Mouse (Mus musculus) CH12.LX (cell line): ENCODE results near the gene Sost. TPM values are rescaled to one million over a fixed set of nuclear protein-coding genes. Genes with fewer than 3 reads are reported as not detected.

Source experiments
- DNase-seq: peaks from one replicate; pipeline ENCODE4 v3.0.0-alpha.2; 2013; ENCODE audit errors: extremely low read depth
- H3K27ac ChIP-seq: 2 replicates; pipeline ENCODE4 v1.5.1; 2012; ENCODE audit warnings: low read depth, mild to moderate bottlenecking, control low read depth, moderate library complexity; ENCODE audit not compliant: insufficient read depth
- H3K27me3 ChIP-seq: replicated peaks from 2 replicates; pipeline ENCODE3; 2012; ENCODE audit warnings: inconsistent platforms
- H3K36me3 ChIP-seq, 2 experiments: replicated peaks in 1 of 2; 2 replicates each; pipeline versions ENCODE3 to v1.6.1; 2012; ENCODE audit warnings: inconsistent platforms in 1 of 2, low read length in 1 of 2, mild to moderate bottlenecking in 1 of 2, mixed read lengths in 1 of 2, moderate library complexity in 1 of 2; ENCODE audit not compliant: control insufficient read depth in 1 of 2, insufficient read depth in 1 of 2
- H3K4me1 ChIP-seq, 2 experiments: 2 replicates each; pipeline ENCODE4 v1.6.1; 2012; ENCODE audit warnings: inconsistent platforms in 1 of 2, moderate library complexity in 1 of 2; ENCODE audit not compliant: insufficient read depth in 2 of 2, control insufficient read depth in 1 of 2
- H3K4me2 ChIP-seq: 2 replicates; pipeline ENCODE4 v1.6.1; 2012; ENCODE audit warnings: low read depth, mild to moderate bottlenecking, control low read depth; ENCODE audit not compliant: poor library complexity, insufficient read depth, severe bottlenecking
- H3K4me3 ChIP-seq, 3 experiments: fragments of 150-350 bp in 1 of 3; sonication (generic) in 1 of 3; replicated peaks in 1 of 3; 2 replicates each; pipeline versions ENCODE3 to v1.5.1; 2011 to 2012; ENCODE audit warnings: low read depth in 2 of 3, low read length in 2 of 3, mild to moderate bottlenecking in 2 of 3, moderate library complexity in 2 of 3, control low read depth in 1 of 3, improper control_type of control experiment in 1 of 3, inconsistent platforms in 1 of 3, mixed read lengths in 1 of 3; ENCODE audit not compliant: poor library complexity in 1 of 3
- H3K79me2 ChIP-seq: replicated peaks from 2 replicates; pipeline ENCODE4 v1.6.1; 2012; ENCODE audit warnings: mild to moderate bottlenecking, moderate library complexity; ENCODE audit not compliant: control insufficient read depth, poor library complexity, insufficient read depth, severe bottlenecking; ENCODE audit errors: extremely low read depth
- H3K9ac ChIP-seq: 2 replicates; pipeline ENCODE4 v1.6.1; 2012; ENCODE audit warnings: low read depth, mild to moderate bottlenecking, control low read depth, moderate library complexity; ENCODE audit not compliant: insufficient read depth
- H3K9me3 ChIP-seq: replicated peaks from 2 replicates; pipeline ENCODE3; 2012; ENCODE audit warnings: low read length, inconsistent platforms, mixed read lengths
- BHLHE40 ChIP-seq: IDR thresholded peaks from 2 replicates; pipeline ENCODE4 v1.6.1; 2011; ENCODE audit warnings: mild to moderate bottlenecking, low read depth, low read length, improper control_type of control experiment
- CHD2 ChIP-seq: IDR thresholded peaks from 2 replicates; pipeline ENCODE4 v1.6.1; 2011; ENCODE audit warnings: low read length, improper control_type of control experiment
- CTCF ChIP-seq, 2 experiments: IDR thresholded peaks in 1 of 2; conservative IDR thresholded peaks in 1 of 2; 2 replicates each; pipeline ENCODE4 v1.5.1; 2011 to 2012; ENCODE audit warnings: low read depth in 2 of 2, low read length in 2 of 2, improper control_type of control experiment in 1 of 2, inconsistent platforms in 1 of 2, mild to moderate bottlenecking in 1 of 2, moderate library complexity in 1 of 2
- E2F4 ChIP-seq: IDR thresholded peaks from 2 replicates; pipeline ENCODE4 v1.6.1; 2011; ENCODE audit warnings: low read depth, low read length, improper control_type of control experiment; ENCODE audit not compliant: insufficient replicate concordance
- ELF1 ChIP-seq: IDR thresholded peaks from 2 replicates; pipeline ENCODE4 v1.6.1; 2014; ENCODE audit warnings: low read depth, mild to moderate bottlenecking, inconsistent platforms, low read length, improper control_type of control experiment
- IRF4 ChIP-seq: IDR thresholded peaks from 2 replicates; pipeline ENCODE4 v1.6.1; 2014; ENCODE audit warnings: low read depth, mild to moderate bottlenecking, inconsistent platforms, low read length, improper control_type of control experiment
- JUN ChIP-seq: IDR thresholded peaks from 2 replicates; pipeline ENCODE4 v1.6.1; 2011; ENCODE audit warnings: low read depth, mild to moderate bottlenecking, low read length, improper control_type of control experiment, moderate library complexity; ENCODE audit not compliant: insufficient read depth
- JUND ChIP-seq: conservative IDR thresholded peaks from 2 replicates; pipeline ENCODE4 v1.6.1; 2011; ENCODE audit warnings: low read depth, low read length, improper control_type of control experiment
- KAT2A ChIP-seq: IDR thresholded peaks from 2 replicates; pipeline ENCODE4 v1.6.1; 2012; ENCODE audit warnings: low read length, improper control_type of control experiment, inconsistent platforms; ENCODE audit not compliant: insufficient replicate concordance
- MAFK ChIP-seq: IDR thresholded peaks from 2 replicates; pipeline ENCODE4 v1.6.1; 2011; ENCODE audit warnings: low read length, improper control_type of control experiment; ENCODE audit not compliant: insufficient replicate concordance
- MAZ ChIP-seq: IDR thresholded peaks from 2 replicates; pipeline ENCODE4 v1.6.1; 2012; ENCODE audit warnings: low read depth, mild to moderate bottlenecking, inconsistent platforms, low read length, improper control_type of control experiment, moderate library complexity
- MEF2A ChIP-seq: IDR thresholded peaks from 2 replicates; pipeline ENCODE4 v1.6.1; 2014; ENCODE audit warnings: low read depth, mild to moderate bottlenecking, inconsistent platforms, low read length, improper control_type of control experiment, borderline replicate concordance
- NELFE ChIP-seq: IDR thresholded peaks from 2 replicates; pipeline ENCODE4 v1.6.1; 2011; ENCODE audit warnings: low read depth, low read length, improper control_type of control experiment
- PAX5 ChIP-seq: IDR thresholded peaks from 2 replicates; pipeline ENCODE4 v1.6.1; 2012; ENCODE audit warnings: low read length, inconsistent platforms, mixed read lengths
- POLR2AphosphoS2 ChIP-seq: IDR thresholded peaks from 2 replicates; pipeline ENCODE4 v1.6.1; 2011; ENCODE audit warnings: low read depth, low read length, improper control_type of control experiment
- RAD21 ChIP-seq: IDR thresholded peaks from 2 replicates; pipeline ENCODE4 v1.6.1; 2011; ENCODE audit warnings: low read depth, mild to moderate bottlenecking, low read length, improper control_type of control experiment, moderate library complexity
- RCOR1 ChIP-seq: conservative IDR thresholded peaks from 2 replicates; pipeline ENCODE4 v1.6.1; 2012; ENCODE audit warnings: low read depth, mild to moderate bottlenecking, inconsistent platforms, low read length, improper control_type of control experiment
- SIN3A ChIP-seq: IDR thresholded peaks from 2 replicates; pipeline ENCODE4 v1.6.1; 2012; ENCODE audit warnings: low read length, improper control_type of control experiment, inconsistent platforms
- SMC3 ChIP-seq: IDR thresholded peaks from 2 replicates; pipeline ENCODE4 v1.6.1; 2011; ENCODE audit warnings: low read depth, low read length, improper control_type of control experiment
- TBP ChIP-seq: conservative IDR thresholded peaks from 2 replicates; pipeline ENCODE4 v1.6.1; 2011; ENCODE audit warnings: low read depth, low read length, improper control_type of control experiment
- TCF12 ChIP-seq: IDR thresholded peaks from 2 replicates; pipeline ENCODE4 v1.6.1; 2014; ENCODE audit warnings: low read depth, mild to moderate bottlenecking, inconsistent platforms, low read length, improper control_type of control experiment
- USF1 ChIP-seq: IDR thresholded peaks from 2 replicates; pipeline ENCODE4 v1.6.1; 2014; ENCODE audit warnings: low read depth, mild to moderate bottlenecking, inconsistent platforms, low read length, improper control_type of control experiment
- USF2 ChIP-seq: conservative IDR thresholded peaks from 2 replicates; pipeline ENCODE4 v1.6.1; 2011; ENCODE audit warnings: low read depth, low read length, improper control_type of control experiment
- ZC3H11A ChIP-seq: IDR thresholded peaks from 2 replicates; pipeline ENCODE4 v1.6.1; 2012; ENCODE audit warnings: low read depth, mild to moderate bottlenecking, inconsistent platforms, low read length, improper control_type of control experiment
- ZKSCAN1 ChIP-seq: IDR thresholded peaks from 2 replicates; pipeline ENCODE4 v1.6.1; 2012; ENCODE audit warnings: low read depth, inconsistent platforms, low read length, improper control_type of control experiment, borderline replicate concordance
- ZMIZ1 ChIP-seq: IDR thresholded peaks from 2 replicates; pipeline ENCODE4 v1.6.1; 2012; ENCODE audit warnings: low read depth, mild to moderate bottlenecking, inconsistent platforms, low read length, improper control_type of control experiment
- dilution Hi-C: fragments of 300-500 bp; cut with MboI; formaldehyde crosslinking; loops from 2 replicates; pipeline ENCODE4 v1.14.3; 2020; ENCODE audit warnings: low sequenced_read_pairs; ENCODE audit not compliant: extremely low pct_unique_long_range_greater_than_20kb, extremely low pct_ligation_motif_present
- in situ Hi-C: fragments of 300-500 bp; cut with MboI; formaldehyde crosslinking; loops from 3 replicates; pipeline ENCODE4 v1.14.3; 2019; ENCODE audit warnings: low sequenced_read_pairs, low pct_ligation_motif_present, low pct_unique_long_range_greater_than_20kb, mixed read lengths
- polyA plus RNA-seq: library from polyadenylated mRNA; unstranded; fragments of >175 nt; gene quantifications from 2 replicates; pipeline ENCODE4 v1.2.1, GENCODE M21; 2012; ENCODE audit warnings: low read depth; ENCODE audit not compliant: insufficient read length
- total RNA-seq, 2 experiments: library from RNA; depleted of rRNA; stranded (reverse); fragments of 300-350 nt in 1 of 2; fragments of >200 nt in 1 of 2; gene quantifications; 2 replicates each; pipeline ENCODE4 v1.2.3; 2012 to 2014

The Sost gene
- total and polyA plus RNA-seq, 3 experiments = not detected

DNA sequence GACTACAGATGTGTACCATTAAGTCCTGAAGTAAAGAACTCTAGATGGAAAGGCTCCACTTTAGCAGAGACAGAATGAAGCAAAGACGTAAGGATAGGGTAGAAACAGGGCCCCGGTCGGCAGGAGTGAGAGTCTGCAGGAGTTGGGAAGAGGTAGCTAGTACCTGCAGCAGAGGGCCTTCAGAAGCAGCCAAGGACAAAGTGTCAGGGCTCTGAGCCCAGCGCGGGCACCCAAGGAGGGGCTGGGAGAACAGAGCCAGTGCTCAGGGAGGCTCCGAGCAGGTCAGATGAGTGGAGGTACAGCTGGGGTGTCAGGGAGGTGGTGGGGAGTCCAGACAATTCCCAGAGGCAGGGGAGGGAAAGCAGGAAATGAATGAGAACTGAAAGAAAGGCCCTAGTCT is 42.8 kb downstream of the Sost start:
- Histone ChIP-seq H3K27me3 (peaks cover 32% of the 10 kb centered on the region), H3K9me3 (no peaks in the 10 kb centered on the region), H3K79me2 (no peaks in the 10 kb centered on the region), H3K4me1 (peaks cover 2 to 41% of the 10 kb centered on the region in 2 experiments; a peak in 3 of 4 replicates), H3K9ac (no peak overlapping the region), H3K4me2 (no peak overlapping the region), H3K36me3 (no peaks in the 10 kb centered on the region), H3K27ac (no peak overlapping the region), H3K4me3 (no peak overlapping the region)
- DNase-seq = no peak
- dilution Hi-C loops = no loop called here
- no peak for TF ChIP-seq MEF2A
- no peak for TF ChIP-seq ZKSCAN1
- no peak for TF ChIP-seq E2F4
- no peak for TF ChIP-seq SIN3A
- no peak for TF ChIP-seq TCF12
- no peak for TF ChIP-seq SMC3
- no peak for TF ChIP-seq JUND
- no peak for TF ChIP-seq ZC3H11A
- TF ChIP-seq USF2 = no peak
- no peak for TF ChIP-seq PAX5
- TF ChIP-seq TBP = no peak
- TF ChIP-seq ELF1 = no peak
- TF ChIP-seq CHD2 = no peak
- in situ Hi-C loops = loop anchor here (5.0 kb wide), 1 partner anchor 43 kb away; the partner anchor contains the start of gene Sost

DNA sequence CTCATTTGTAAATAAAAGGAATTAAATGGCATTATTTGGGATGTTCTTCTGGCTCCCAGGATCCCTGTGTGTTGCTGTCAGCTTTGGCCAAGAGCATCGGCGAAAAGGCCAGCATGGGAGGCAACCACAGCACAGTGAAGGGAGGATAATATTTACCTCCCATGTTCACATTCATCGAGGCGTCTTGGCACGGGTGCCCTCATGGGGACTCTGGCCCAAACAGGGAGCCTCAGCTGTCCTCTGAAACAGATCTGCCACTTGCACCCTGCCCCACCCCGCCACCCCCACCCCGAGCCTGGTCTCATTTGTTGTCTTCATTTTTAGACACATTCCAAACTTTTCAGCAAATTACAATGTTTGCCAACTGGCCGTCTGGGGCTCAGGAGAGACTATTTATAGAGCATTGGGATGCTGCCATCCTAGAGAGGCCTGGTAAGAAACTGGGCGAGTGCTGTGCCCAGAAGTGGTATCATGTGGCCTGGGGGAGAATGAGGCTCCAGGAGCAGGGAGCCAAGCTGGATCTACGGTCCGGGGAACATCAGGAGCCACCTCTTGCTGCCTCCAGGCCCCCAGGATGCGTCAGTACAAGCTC is 45.4 kb downstream of the Sost start:
- DNase-seq = no peak
- H3K79me2 ChIP-seq = no peaks in the 10 kb centered on the region
- no peak overlapping the region for H3K9ac ChIP-seq
- no peak for TF ChIP-seq POLR2AphosphoS2
- H3K9me3 ChIP-seq = no peaks in the 10 kb centered on the region
- in situ Hi-C loops = loop anchor here (5.0 kb wide), 1 partner anchor 46 kb away; the partner anchor contains the start of gene Sost
- no peak overlapping the region for H3K4me3 ChIP-seq
- no peak overlapping the region for H3K27ac ChIP-seq
- H3K36me3 ChIP-seq = no peaks in the 10 kb centered on the region
- peaks cover 53% of the 10 kb centered on the region for H3K27me3 ChIP-seq
- dilution Hi-C loops = no loop called here
- peaks cover 0 to 31% of the 10 kb centered on the region in 2 experiments; a peak in 2 of 4 replicates for H3K4me1 ChIP-seq
- H3K4me2 ChIP-seq = no peak overlapping the region

DNA sequence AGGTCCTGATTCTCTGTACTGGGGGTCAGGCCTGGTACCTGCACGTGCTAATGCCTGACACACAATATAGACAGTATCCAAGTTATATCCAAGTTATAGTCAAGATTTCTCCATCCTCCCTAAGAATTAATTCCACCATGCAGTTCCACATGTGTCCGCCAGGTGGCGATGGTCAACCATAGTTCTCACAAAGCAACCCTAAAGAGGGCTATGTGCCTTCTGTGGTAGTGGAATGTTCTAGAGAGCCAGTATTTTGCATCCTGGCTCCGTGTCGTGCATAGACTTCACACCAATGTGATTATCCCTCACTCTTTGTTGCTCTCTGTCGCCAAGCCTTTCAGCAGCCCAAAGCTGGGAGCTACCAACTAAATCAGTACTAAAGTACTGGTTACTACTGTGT is 47.2 kb downstream of the Sost start:
- Histone ChIP-seq H3K4me2 (no peak overlapping the region), H3K27ac (no peak overlapping the region), H3K27me3 (peaks cover 69% of the 10 kb centered on the region), H3K79me2 (no peaks in the 10 kb centered on the region), H3K4me1 (peaks cover 0 to 13% of the 10 kb centered on the region in 2 experiments; a peak in 2 of 4 replicates), H3K9me3 (no peaks in the 10 kb centered on the region), H3K9ac (no peak overlapping the region), H3K36me3 (no peaks in the 10 kb centered on the region), H3K4me3 (no peak overlapping the region)
- in situ Hi-C loops = loop anchor here (5.0 kb wide), 1 partner anchor 48 kb away; the partner anchor contains the start of gene Sost
- dilution Hi-C loops = loop anchor here (10.0 kb wide), 1 partner anchor 45 kb away; the partner anchor contains the start of gene Sost
- DNase-seq = peak; percentile 81
- TF ChIP-seq RAD21 = peak; percentile 99
- TF ChIP-seq ZC3H11A = peak; percentile 93
- TF ChIP-seq JUN = no peak
- no peak for TF ChIP-seq RCOR1
- peak; percentile 99 for TF ChIP-seq SMC3
- no peak for TF ChIP-seq MAZ
- no peak for TF ChIP-seq MAFK
- TF ChIP-seq NELFE = no peak; the same call in 1 of the 2 replicates
- no peak for TF ChIP-seq MEF2A
- peak; percentile 99 to 100 for TF ChIP-seq CTCF (conservative IDR thresholded peaks at IDR 0.05 in 1 of 2, IDR thresholded peaks at IDR 0.05 in 1 of 2; ENCODE audit: low read depth in 2 of 2, low read length in 2 of 2)
- no peak for TF ChIP-seq TBP
- TF ChIP-seq USF1 = no peak
- TF ChIP-seq SIN3A = no peak
- no peak for TF ChIP-seq BHLHE40
- TF ChIP-seq ZMIZ1 = no peak
- TF ChIP-seq IRF4 = no peak
- no peak for TF ChIP-seq KAT2A
